Mouse (Mus musculus) liver, embryonic 15.5 days (tissue): ENCODE data around the gene Rsph4a. TPM values are rescaled to one million over a fixed set of nuclear protein-coding genes. Genes with fewer than 3 reads are reported as not detected.
"Not testable (repeated sequence)": the region's sequence is repeated elsewhere in the genome, so short reads cannot be mapped to it uniquely, and the experiment has no call there.

Source experiments
- ATAC-seq: fragments of 200-750 bp; cut with Nextera tagmentation; 2 replicates; pipeline ENCODE4 v1.8.0; 2017; ENCODE audit warnings: moderate number of reproducible peaks, mild to moderate bottlenecking, moderate library complexity; ENCODE audit not compliant: insufficient read depth
- H3K27ac ChIP-seq: fragments of 300-500 bp; sonication (generic); replicated peaks from 2 replicates; pipeline ENCODE4 v1.5.1; 2015; ENCODE audit warnings: mild to moderate bottlenecking, inconsistent platforms
- H3K27me3 ChIP-seq: fragments of 300-500 bp; sonication (generic); 2 replicates; pipeline ENCODE4 v1.6.1; 2015; ENCODE audit warnings: mild to moderate bottlenecking, inconsistent platforms
- H3K36me3 ChIP-seq: fragments of 300-500 bp; sonication (generic); replicated peaks from 2 replicates; pipeline ENCODE4 v1.6.1; 2015; ENCODE audit warnings: moderate library complexity, mild to moderate bottlenecking, inconsistent platforms
- H3K4me1 ChIP-seq: fragments of 300-500 bp; sonication (generic); replicated peaks from 2 replicates; pipeline ENCODE4 v1.6.1; 2015; ENCODE audit warnings: inconsistent platforms
- H3K4me2 ChIP-seq: fragments of 300-500 bp; sonication (generic); 2 replicates; pipeline ENCODE4 v1.6.1; 2015; ENCODE audit warnings: moderate library complexity, mild to moderate bottlenecking, inconsistent platforms
- H3K4me3 ChIP-seq: fragments of 300-500 bp; sonication (generic); replicated peaks from 2 replicates; pipeline ENCODE4 v1.5.1; 2015; ENCODE audit warnings: mild to moderate bottlenecking, inconsistent platforms
- H3K9ac ChIP-seq: fragments of 300-500 bp; sonication (generic); 2 replicates; pipeline ENCODE4 v1.6.1; 2015; ENCODE audit warnings: moderate library complexity, mild to moderate bottlenecking, inconsistent platforms
- H3K9me3 ChIP-seq: fragments of 300-500 bp; sonication (generic); replicated peaks from 2 replicates; pipeline ENCODE4 v1.6.1; 2016; ENCODE audit warnings: inconsistent platforms
- WGBS: fragments of 180-500 bp; shearing (Covaris S2); methylation state at CpG from one replicate; pipeline ENCODE4 v1.1.7; 2015; ENCODE audit warnings: mixed read lengths; ENCODE audit not compliant: insufficient replicate concordance; 5-methylcytosine and 5-hydroxymethylcytosine counted together
- polyA plus RNA-seq: library from polyadenylated mRNA; unstranded; fragments of >200 nt; fragmentation: Nextera tagmentation; extraction: Ambion mirVana; gene quantifications from 2 replicates; pipeline ENCODE4 v1.2.1, GENCODE M21; 2015

Rsph4a gene
- polyA plus RNA-seq = not detected in 2 replicates

DNA sequence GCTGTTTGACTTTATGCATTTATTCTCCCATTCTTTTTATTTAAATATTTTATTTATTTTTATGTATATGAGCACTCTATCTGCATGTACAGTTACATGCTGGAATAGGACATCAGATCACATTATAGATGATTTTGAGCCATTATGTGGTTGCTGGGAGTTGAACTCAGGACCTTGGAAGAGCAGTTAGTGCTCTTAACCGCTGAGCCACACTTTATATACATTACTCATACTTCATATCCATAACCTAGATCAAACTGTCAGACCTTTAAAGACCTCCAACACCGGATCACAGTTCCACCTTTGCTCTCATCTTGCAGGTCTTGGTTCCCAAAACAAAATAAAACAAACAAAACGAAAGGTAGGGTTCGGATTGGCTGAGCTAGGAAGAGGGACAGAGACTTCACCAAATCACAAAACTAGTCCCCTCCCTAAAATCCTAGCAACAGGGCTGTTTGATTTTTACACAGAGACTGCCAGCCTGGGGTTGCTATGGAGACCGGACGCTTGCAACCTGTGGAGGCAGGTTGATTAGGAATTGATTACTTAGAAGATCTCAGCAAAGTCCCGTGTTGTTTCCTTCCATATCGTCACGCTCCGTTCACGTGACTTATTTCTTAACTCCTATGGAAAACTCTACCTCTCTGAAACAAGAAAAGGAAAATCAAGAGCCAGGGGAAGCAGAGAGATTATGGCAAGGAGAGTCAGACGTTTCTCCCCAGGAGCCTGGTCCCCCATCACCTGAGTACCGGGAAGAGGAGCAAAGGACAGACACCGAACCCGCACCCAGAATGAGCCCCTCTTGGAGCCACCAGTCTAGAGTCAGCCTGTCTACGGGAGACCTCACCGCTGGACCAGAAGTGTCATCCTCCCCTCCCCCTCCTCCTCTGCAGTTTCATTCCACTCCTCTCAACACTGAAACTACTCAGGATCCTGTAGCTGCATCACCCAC lies at the start of gene Rsph4a:
TSS of gene Rsph4a (plus strand) at position 582 of the 952 bp plus-strand sequence.
- Histone ChIP-seq H3K4me3 (peak within 1 kb of the TSS; percentile 20), H3K27ac (no peak within 1 kb of the TSS), H3K27me3 (no peaks in the 10 kb centered on the region), H3K36me3 (no peaks in the 10 kb centered on the region), H3K4me2 (peak within 1 kb of the TSS; percentile 57), H3K9ac (no peak within 1 kb of the TSS), H3K9me3 (no peaks in the 10 kb centered on the region), H3K4me1 (no peaks in the 10 kb centered on the region)
- WGBS = 6% methylated on average over 17 of the region's 17 CpGs
- peak; percentile 65 for ATAC-seq

DNA sequence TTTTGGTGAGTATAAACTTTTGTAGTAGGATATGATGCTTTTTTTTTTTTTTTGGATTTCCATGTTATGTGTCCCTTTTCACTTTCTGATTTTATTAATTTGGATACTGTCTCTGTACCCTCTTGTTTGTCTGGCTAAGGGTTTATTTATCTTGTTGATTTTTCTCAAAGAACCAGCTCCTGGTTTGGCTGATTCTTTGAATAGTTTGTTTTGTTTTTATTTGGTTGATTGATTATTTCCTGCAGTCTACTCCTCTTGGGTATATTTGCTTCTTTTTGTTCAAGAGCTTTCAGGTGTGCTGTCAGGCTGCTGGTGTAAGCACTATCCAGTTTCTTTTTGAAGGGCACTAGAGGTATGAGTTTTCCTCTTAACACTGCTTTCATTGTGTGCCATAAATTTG lies 47.5 kb upstream of the Rsph4a start, which contains the start of gene Sult3a1:
TSS of gene Sult3a1 (plus strand) at position 301 of the 400 bp plus-strand sequence.
- H3K27ac ChIP-seq = no peak within 1 kb of the TSS
- no peak within 1 kb of the TSS for H3K9ac ChIP-seq
- no peaks in the 10 kb centered on the region for H3K4me1 ChIP-seq
- no peak within 1 kb of the TSS for H3K4me2 ChIP-seq
- no peaks in the 10 kb centered on the region for H3K27me3 ChIP-seq
- H3K4me3 ChIP-seq = no peak within 1 kb of the TSS
- no peaks in the 10 kb centered on the region for H3K9me3 ChIP-seq
- H3K36me3 ChIP-seq = no peaks in the 10 kb centered on the region
- no peak for ATAC-seq

DNA sequence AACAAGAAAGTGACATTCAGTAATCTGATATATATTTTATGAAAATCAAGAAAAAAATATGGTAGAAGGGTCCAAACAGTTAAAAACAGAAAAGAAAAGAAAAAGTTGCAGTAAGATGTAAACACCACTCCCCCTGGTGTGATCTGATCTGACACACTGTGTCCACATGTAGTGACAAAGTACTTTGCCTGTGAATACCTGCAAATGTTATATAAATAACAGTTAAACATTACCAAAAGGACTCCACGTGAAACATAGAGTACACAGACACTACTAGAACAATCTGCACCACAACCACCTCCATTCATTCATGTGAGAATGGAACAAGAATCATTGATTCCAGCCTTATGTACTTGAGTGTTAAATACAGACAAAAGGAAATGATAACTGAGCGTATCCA lies 38.9 kb upstream of the Rsph4a start:
- Histone ChIP-seq H3K27me3 (no peaks in the 10 kb centered on the region), H3K27ac (no peak overlapping the region), H3K9me3 (no peaks in the 10 kb centered on the region), H3K4me3 (no peak overlapping the region), H3K4me1 (no peaks in the 10 kb centered on the region), H3K4me2 (no peak overlapping the region), H3K9ac (no peak overlapping the region), H3K36me3 (no peaks in the 10 kb centered on the region)
- WGBS = 43% methylated on average over 2 of the region's 2 CpGs
- 0 out of 2 replicates have a peak, but pooled peaks have one; percentile 40 for ATAC-seq

- H3K9me3 ChIP-seq = no peaks in the 10 kb centered on the region
- ATAC-seq = no peak
- H3K4me2 ChIP-seq = no peak overlapping the region
- H3K27ac ChIP-seq = no peak overlapping the region
- H3K4me3 ChIP-seq = no peak overlapping the region
- H3K36me3 ChIP-seq = no peaks in the 10 kb centered on the region
- no peaks in the 10 kb centered on the region for H3K4me1 ChIP-seq
- no peaks in the 10 kb centered on the region for H3K27me3 ChIP-seq
- H3K9ac ChIP-seq = no peak overlapping the region
- 9% methylated on average over 1 of the region's 1 CpGs for WGBS
These were observed 34.5 kb upstream of the Rsph4a start for GRCm38 (mm10) chr10:33870441-33870840.

GRCm38 (mm10) chr10:33872672-33873398 lies 32.1 kb upstream of the Rsph4a start:
- Histone ChIP-seq H3K27me3 (no peaks in the 10 kb centered on the region), H3K4me1 (no peaks in the 10 kb centered on the region), H3K9me3 (no peaks in the 10 kb centered on the region), H3K36me3 (no peaks in the 10 kb centered on the region), H3K4me2 (no peak overlapping the region), H3K4me3 (no peak overlapping the region), H3K9ac (no peak overlapping the region), H3K27ac (no peak overlapping the region)
- WGBS = 66% methylated on average over 2 of the region's 2 CpGs
- no peak for ATAC-seq

- H3K4me2 ChIP-seq, H3K4me3 ChIP-seq, ATAC-seq, H3K4me1 ChIP-seq, H3K9me3 ChIP-seq, H3K9ac ChIP-seq, H3K36me3 ChIP-seq, H3K27ac ChIP-seq, H3K27me3 ChIP-seq: not testable (repeated sequence)
- 66% methylated on average over 2 of the region's 2 CpGs for WGBS
These were observed 22.5 kb upstream of the Rsph4a start for GRCm38 (mm10) chr10:33882411-33882810.

DNA sequence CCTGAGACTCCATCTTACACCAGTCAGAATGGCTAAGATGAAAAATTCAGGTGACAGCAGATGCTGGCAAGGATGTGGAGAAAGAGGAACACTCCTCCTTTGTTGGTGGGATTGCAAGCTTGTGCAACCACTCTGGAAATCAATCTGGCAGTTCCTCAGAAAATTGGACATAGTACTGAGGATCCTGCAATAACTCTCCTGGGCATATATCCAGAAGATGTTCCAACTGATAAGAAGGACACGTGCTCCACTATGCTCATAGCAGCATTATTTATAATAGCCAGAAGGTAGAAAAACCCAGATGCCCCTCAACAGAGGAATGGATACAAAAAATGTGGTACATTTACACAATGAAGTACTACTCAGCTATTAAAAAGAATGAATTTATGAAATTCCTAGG lies 3.4 kb upstream of the Rsph4a start:
- not testable (repeated sequence) for H3K9ac ChIP-seq, H3K4me2 ChIP-seq, H3K4me3 ChIP-seq, H3K36me3 ChIP-seq, H3K9me3 ChIP-seq, ATAC-seq, H3K27me3 ChIP-seq, H3K27ac ChIP-seq, H3K4me1 ChIP-seq
- 48% methylated on average over 1 of the region's 1 CpGs for WGBS

- Histone ChIP-seq H3K36me3 (no peaks in the 10 kb centered on the region), H3K9ac (no peak overlapping the region), H3K27me3 (no peaks in the 10 kb centered on the region), H3K4me2 (peak overlapping the region; percentile 57), H3K4me3 (no peak overlapping the region), H3K4me1 (no peaks in the 10 kb centered on the region), H3K27ac (no peak overlapping the region), H3K9me3 (no peaks in the 10 kb centered on the region)
- ATAC-seq = no peak
- WGBS = 7% methylated on average over 6 of the region's 6 CpGs
These were observed 578 bp downstream of the Rsph4a start for GRCm38 (mm10) chr10:33905489-33905888.

GRCm38 (mm10) chr10:33940702-33941101 lies 35.8 kb downstream of the Rsph4a start:
- Histone ChIP-seq H3K9ac (no peak overlapping the region), H3K4me1 (no peaks in the 10 kb centered on the region), H3K27ac (no peak overlapping the region), H3K36me3 (peaks cover 58% of the 10 kb centered on the region), H3K9me3 (no peaks in the 10 kb centered on the region), H3K27me3 (no peaks in the 10 kb centered on the region), H3K4me3 (no peak overlapping the region), H3K4me2 (no peak overlapping the region)
- ATAC-seq = no peak

DNA sequence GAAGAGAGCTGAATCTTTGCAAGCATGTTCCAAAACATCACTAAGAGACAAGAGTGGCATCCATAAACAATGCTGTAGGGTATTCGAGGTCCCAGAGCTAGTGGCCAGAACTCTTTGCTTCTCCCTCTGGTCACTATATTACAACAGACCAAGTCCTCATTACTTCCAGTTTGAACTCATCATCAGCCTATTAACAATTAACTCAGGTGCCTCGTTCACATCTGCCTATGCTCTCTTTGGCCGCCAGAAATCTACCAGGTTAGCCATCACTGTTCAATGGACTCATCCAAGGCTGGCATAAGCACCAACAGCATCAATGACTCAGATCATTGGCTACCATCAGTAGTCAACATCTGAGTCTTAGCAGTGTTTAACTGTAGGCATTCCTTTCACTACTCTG lies 40.5 kb downstream of the Rsph4a start:
- 75% methylated on average over 3 of the region's 3 CpGs for WGBS
- no peak overlapping the region for H3K9ac ChIP-seq
- H3K4me1 ChIP-seq = peaks cover 6% of the 10 kb centered on the region
- no peak overlapping the region for H3K4me3 ChIP-seq
- no peak for ATAC-seq
- H3K27ac ChIP-seq = no peak overlapping the region
- H3K4me2 ChIP-seq = no peak overlapping the region
- no peaks in the 10 kb centered on the region for H3K27me3 ChIP-seq
- H3K36me3 ChIP-seq = peaks cover 40% of the 10 kb centered on the region
- H3K9me3 ChIP-seq = no peaks in the 10 kb centered on the region

DNA sequence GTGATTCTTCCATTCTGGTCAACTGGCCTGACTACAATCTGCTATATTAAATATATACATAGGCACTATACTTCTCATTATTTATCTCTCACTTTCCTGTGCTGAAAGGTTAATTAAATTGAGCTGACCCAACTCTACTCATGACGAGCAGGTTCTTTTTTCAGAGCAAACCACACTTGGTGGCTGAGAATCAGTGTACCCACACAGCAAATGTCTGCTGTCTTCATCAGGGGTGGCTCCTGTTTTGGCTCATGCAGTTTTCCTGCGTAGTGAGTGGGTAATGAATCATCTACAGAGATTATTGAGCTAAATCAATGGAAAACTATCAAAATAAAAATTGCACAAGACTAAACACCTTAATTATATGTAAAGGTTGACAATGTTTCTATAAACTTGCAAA lies 41.4 kb downstream of the Rsph4a start:
- no peak for ATAC-seq
- Histone ChIP-seq H3K9me3 (no peaks in the 10 kb centered on the region), H3K27ac (no peak overlapping the region), H3K9ac (no peak overlapping the region), H3K4me2 (no peak overlapping the region), H3K4me3 (no peak overlapping the region), H3K4me1 (peaks cover 11% of the 10 kb centered on the region), H3K27me3 (no peaks in the 10 kb centered on the region), H3K36me3 (peaks cover 37% of the 10 kb centered on the region)
- 73% methylated on average over 2 of the region's 2 CpGs for WGBS
